Mouse (Mus musculus) hindbrain, embryonic 14.5 days (tissue): ENCODE results near the gene Akain1. TPM values are rescaled to one million over a fixed set of nuclear protein-coding genes. Genes with fewer than 3 reads are reported as not detected.
A peak's percentile ranks its signal among the peaks of the same experiment; 100 is the strongest.

Source experiments
- ATAC-seq: fragments of 200-750 bp; cut with Nextera tagmentation; 2 replicates; pipeline ENCODE4 v1.8.0; 2017; ENCODE audit warnings: moderate number of reproducible peaks, mild to moderate bottlenecking, moderate TSS enrichment, moderate library complexity; ENCODE audit not compliant: low FRiP score
- DNase-seq: peaks from one replicate; pipeline ENCODE4 v3.0.0-alpha.2; 2015; ENCODE audit warnings: low spot score
- H3K27ac ChIP-seq: fragments of 300-500 bp; sonication (generic); 2 replicates; pipeline ENCODE4 v1.5.1; 2014; ENCODE audit warnings: mild to moderate bottlenecking, moderate library complexity
- H3K27me3 ChIP-seq: fragments of 300-500 bp; sonication (generic); 2 replicates; pipeline ENCODE4 v1.6.1; 2014; ENCODE audit warnings: mild to moderate bottlenecking, low read length, mixed read lengths; ENCODE audit not compliant: control insufficient read depth, insufficient read depth
- H3K36me3 ChIP-seq: fragments of 300-500 bp; sonication (generic); replicated peaks from 2 replicates; pipeline ENCODE4 v1.6.1; 2014; ENCODE audit not compliant: control insufficient read depth, insufficient read depth
- H3K4me1 ChIP-seq: fragments of 300-500 bp; sonication (generic); replicated peaks from 2 replicates; pipeline ENCODE4 v1.6.1; 2014; ENCODE audit warnings: antibody characterized with exemption, low read length, mixed read lengths; ENCODE audit not compliant: control insufficient read depth, insufficient read depth
- H3K4me2 ChIP-seq: fragments of 300-500 bp; sonication (generic); replicated peaks from 2 replicates; pipeline ENCODE4 v1.6.1; 2014; ENCODE audit warnings: mild to moderate bottlenecking, moderate library complexity
- H3K4me3 ChIP-seq: fragments of 300-500 bp; sonication (generic); replicated peaks from 2 replicates; pipeline ENCODE4 v1.5.1; 2014; ENCODE audit warnings: mild to moderate bottlenecking, low read length
- H3K9ac ChIP-seq: fragments of 300-500 bp; sonication (generic); 2 replicates; pipeline ENCODE4 v1.6.1; 2014
- H3K9me3 ChIP-seq: fragments of 300-500 bp; sonication (generic); 2 replicates; pipeline ENCODE4 v1.6.1; 2016; ENCODE audit warnings: low read length; ENCODE audit not compliant: control insufficient read depth
- WGBS: fragments of 180-500 bp; shearing (Covaris S2); extraction: QIAGEN DNeasy Blood & Tissue Kit; methylation state at CpG from one replicate; pipeline ENCODE4 v1.1.7; 2014; 5-methylcytosine and 5-hydroxymethylcytosine counted together
- polyA plus RNA-seq: library from polyadenylated mRNA; unstranded; fragments of >200 nt; fragmentation: Nextera tagmentation; extraction: Ambion mirVana; gene quantifications from 2 replicates; pipeline ENCODE4 v1.2.1, GENCODE M21; 2014

Gene Akain1
- 1.6 and 2.1 TPM in 2 replicates for polyA plus RNA-seq

DNA sequence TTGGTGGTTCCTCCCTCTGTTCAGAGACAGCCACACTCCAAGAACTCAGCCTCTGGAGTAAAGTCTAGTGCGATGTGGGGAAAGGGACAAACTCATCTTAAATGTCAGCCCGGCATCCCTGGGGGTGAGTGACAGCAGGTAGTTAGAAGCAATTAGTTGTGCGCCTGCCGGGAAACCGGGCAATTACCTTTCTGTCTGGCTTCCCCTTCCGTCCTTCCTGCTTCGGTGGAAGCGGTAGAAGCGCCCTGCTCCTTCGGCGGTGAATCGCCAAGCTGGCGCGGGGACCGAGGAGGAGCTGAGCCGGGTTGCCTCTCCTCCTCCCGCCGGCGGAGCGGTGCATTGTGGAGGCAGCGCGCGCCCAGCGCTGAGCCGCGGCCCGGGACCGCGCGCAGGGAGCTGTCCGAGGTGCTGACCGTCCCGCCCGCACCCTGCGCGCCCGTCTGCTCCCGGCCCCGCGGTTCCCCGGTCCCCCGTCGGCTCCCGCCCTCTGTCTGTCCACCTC is at the start of gene Akain1:
Gene Akain1 (plus strand): TSS at position 337 of the 502 bp plus-strand sequence.
- Histone ChIP-seq H3K36me3 (no peaks in the 10 kb centered on the region), H3K9me3 (no peaks in the 10 kb centered on the region), H3K27me3 (peaks cover 62% of the 10 kb centered on the region), H3K4me1 (no peaks in the 10 kb centered on the region; the same call in 1 of the 2 replicates), H3K27ac (no peak within 1 kb of the TSS), H3K4me2 (peak within 1 kb of the TSS; percentile 91), H3K4me3 (peak within 1 kb of the TSS; percentile 37), H3K9ac (peak within 1 kb of the TSS; percentile 35)
- DNase-seq (peak; percentile 74), ATAC-seq (peak; percentile 86)
- WGBS = 0% methylated on average over 33 of the region's 44 CpGs

GRCm38 (mm10) chr17:69396147-69397033 is 42.7 kb upstream of the Akain1 start:
- peaks cover 3% of the 10 kb centered on the region; the same call in 1 of the 2 replicates for H3K36me3 ChIP-seq
- DNase-seq = no peak
- no peak for ATAC-seq
- H3K4me3 ChIP-seq = no peak overlapping the region
- WGBS = 46% methylated on average over 15 of the region's 16 CpGs
- H3K4me2 ChIP-seq = no peak overlapping the region
- H3K9ac ChIP-seq = no peak overlapping the region
- H3K9me3 ChIP-seq = no peaks in the 10 kb centered on the region
- no peaks in the 10 kb centered on the region for H3K4me1 ChIP-seq
- H3K27me3 ChIP-seq = no peaks in the 10 kb centered on the region
- no peak overlapping the region for H3K27ac ChIP-seq

DNA sequence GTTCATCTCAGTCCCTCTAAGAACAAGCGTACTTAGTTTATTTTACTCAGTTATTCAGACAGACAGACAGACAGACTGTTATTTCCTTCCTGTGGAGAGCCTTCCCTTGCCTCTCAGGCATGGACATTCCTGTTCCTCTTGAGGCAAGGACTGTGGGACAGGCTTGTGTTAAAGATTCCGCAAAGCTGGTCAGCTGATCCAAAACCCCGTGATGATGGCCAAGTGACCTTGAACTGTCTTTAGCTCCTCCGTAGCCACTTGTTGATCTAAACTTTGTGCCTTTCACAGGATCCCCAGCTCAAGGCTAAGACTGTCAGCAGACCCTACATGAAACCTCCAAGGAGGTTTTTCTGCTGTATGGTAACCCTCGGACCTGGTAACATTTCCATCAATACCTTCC is 42.0 kb upstream of the Akain1 start:
- no peak for ATAC-seq
- H3K9me3 ChIP-seq = no peaks in the 10 kb centered on the region
- 72% methylated on average over 5 of the region's 5 CpGs for WGBS

DNA sequence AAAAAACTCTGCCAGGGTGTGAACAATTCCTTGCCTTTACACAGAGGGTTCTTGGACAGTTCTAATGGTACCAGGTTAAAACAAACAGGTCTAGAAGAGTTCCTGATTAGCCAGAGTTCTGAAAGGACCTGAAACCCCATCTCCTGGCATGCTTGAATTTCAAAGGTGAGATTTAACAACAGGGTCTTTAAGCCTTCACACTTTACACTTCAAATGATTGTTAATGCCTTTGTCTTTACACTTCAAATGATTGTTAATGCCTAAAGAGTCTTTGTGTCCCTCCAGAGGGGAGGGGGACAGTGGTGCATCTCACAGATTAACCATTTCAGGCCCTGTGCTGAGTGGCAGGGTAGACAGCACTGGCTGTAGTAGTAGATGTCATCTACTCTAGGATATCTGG is 41.0 kb upstream of the Akain1 start:
- no peak overlapping the region for H3K4me3 ChIP-seq
- H3K27ac ChIP-seq = no peak overlapping the region
- no peaks in the 10 kb centered on the region for H3K36me3 ChIP-seq
- H3K27me3 ChIP-seq = no peaks in the 10 kb centered on the region
- no peak overlapping the region for H3K4me2 ChIP-seq
- no peaks in the 10 kb centered on the region for H3K4me1 ChIP-seq
- ATAC-seq = no peak
- no peak for DNase-seq
- no peaks in the 10 kb centered on the region for H3K9me3 ChIP-seq
- H3K9ac ChIP-seq = no peak overlapping the region

More for the DNA sequence above, 42.0 kb upstream of the Akain1 start:
- no peak overlapping the region for H3K4me3 ChIP-seq
- no peak overlapping the region for H3K9ac ChIP-seq
- H3K4me2 ChIP-seq = no peak overlapping the region
- H3K27ac ChIP-seq = no peak overlapping the region
- H3K36me3 ChIP-seq = no peaks in the 10 kb centered on the region
- H3K27me3 ChIP-seq = no peaks in the 10 kb centered on the region
- DNase-seq = no peak
- H3K4me1 ChIP-seq = no peaks in the 10 kb centered on the region

DNA sequence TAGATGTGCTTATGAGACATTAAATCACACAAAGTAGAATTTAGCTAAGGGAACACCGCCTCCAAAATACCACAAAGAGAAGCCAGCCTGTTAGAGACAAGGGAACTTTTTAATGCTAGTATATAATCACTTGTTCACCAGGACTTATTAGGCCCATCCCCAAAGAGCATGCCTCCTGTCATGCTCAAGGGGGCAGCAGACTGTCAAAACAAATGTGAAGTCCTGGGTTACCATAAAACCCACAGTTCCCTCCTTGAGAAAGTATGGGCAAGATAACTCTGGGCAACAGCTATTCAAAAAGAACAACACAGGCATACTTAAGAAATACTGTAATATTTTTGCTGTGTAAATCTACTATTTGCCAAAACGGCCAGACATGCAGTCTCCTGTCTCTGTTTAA is 38.0 kb upstream of the Akain1 start:
- no peak for ATAC-seq
- H3K4me2 ChIP-seq = no peak overlapping the region
- no peaks in the 10 kb centered on the region for H3K4me1 ChIP-seq
- no peak overlapping the region for H3K9ac ChIP-seq
- 79% methylated on average over 2 of the region's 2 CpGs for WGBS
- DNase-seq = no peak
- no peak overlapping the region for H3K27ac ChIP-seq
- H3K36me3 ChIP-seq = no peaks in the 10 kb centered on the region
- no peaks in the 10 kb centered on the region for H3K27me3 ChIP-seq
- H3K9me3 ChIP-seq = no peaks in the 10 kb centered on the region; the same call in 1 of the 2 replicates
- H3K4me3 ChIP-seq = no peak overlapping the region

GRCm38 (mm10) chr17:69416163-69416562 is 23.0 kb upstream of the Akain1 start:
- no peak for DNase-seq
- H3K27me3 ChIP-seq = no peaks in the 10 kb centered on the region
- no peak for ATAC-seq
- peak overlapping the region; percentile 60 for H3K4me2 ChIP-seq
- no peak overlapping the region for H3K27ac ChIP-seq
- H3K9me3 ChIP-seq = no peaks in the 10 kb centered on the region
- H3K4me1 ChIP-seq = peaks cover 14% of the 10 kb centered on the region
- H3K9ac ChIP-seq = peak overlapping the region; percentile 68; the same call in 1 of the 2 replicates
- peak overlapping the region; percentile 53; the same call in 1 of the 2 replicates for H3K4me3 ChIP-seq
- no peaks in the 10 kb centered on the region for H3K36me3 ChIP-seq

- H3K4me2 ChIP-seq = peak overlapping the region; percentile 71
- H3K9me3 ChIP-seq = no peaks in the 10 kb centered on the region
- WGBS = under 1% methylated on average over 56 of the region's 56 CpGs
- H3K36me3 ChIP-seq = no peaks in the 10 kb centered on the region
- ATAC-seq (peak; percentile 100), DNase-seq (peak; percentile 96)
- H3K4me3 ChIP-seq = peak overlapping the region; percentile 53
- peak overlapping the region; percentile 68 for H3K9ac ChIP-seq
- peaks cover 14% of the 10 kb centered on the region for H3K4me1 ChIP-seq
- H3K27ac ChIP-seq = peak overlapping the region; percentile 96
- no peaks in the 10 kb centered on the region for H3K27me3 ChIP-seq
Measured at GRCm38 (mm10) chr17:69416920-69417661, 22.0 kb upstream of the Akain1 start.

DNA sequence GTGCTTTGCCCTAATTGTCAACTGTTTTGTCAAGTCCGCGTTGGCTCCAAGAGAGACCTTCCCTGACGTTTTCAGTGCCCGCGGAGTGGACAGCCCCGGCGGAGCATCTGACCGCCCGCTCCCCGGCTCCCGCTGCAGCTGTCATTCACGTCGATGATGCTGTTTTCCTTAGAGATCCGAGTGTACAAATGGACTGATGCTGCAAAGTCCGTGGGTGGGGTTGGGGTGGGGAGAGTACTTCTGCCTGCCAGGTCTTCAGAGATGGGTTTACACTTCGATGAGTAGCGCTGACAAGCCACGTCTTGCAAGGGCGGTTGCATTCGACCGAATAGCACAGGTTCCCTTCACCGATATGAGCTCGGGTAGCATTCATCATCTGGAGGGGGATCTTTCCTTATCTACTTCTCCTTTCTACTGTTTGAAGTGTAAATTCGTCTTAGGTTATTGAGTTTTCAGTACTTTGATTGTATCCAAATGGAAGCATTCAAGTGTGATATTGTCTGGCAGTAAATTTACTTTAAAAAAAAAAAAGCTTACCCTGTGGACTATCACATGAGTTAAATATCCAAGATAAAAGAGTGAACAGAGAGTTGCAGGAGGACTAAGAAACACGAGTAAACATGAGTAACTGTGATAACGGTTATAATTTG is 21.3 kb upstream of the Akain1 start:
- peak overlapping the region; percentile 96 for H3K27ac ChIP-seq
- no peak for ATAC-seq
- peak overlapping the region; percentile 53 for H3K4me3 ChIP-seq
- 3% methylated on average over 26 of the region's 26 CpGs for WGBS
- no peaks in the 10 kb centered on the region for H3K9me3 ChIP-seq
- H3K9ac ChIP-seq = peak overlapping the region; percentile 68
- peak overlapping the region; percentile 71 for H3K4me2 ChIP-seq
- no peak for DNase-seq
- no peaks in the 10 kb centered on the region for H3K36me3 ChIP-seq
- H3K4me1 ChIP-seq = peaks cover 14% of the 10 kb centered on the region
- no peaks in the 10 kb centered on the region for H3K27me3 ChIP-seq

- Histone ChIP-seq H3K36me3 (no peaks in the 10 kb centered on the region), H3K9ac (no peak overlapping the region), H3K27ac (no peak overlapping the region), H3K27me3 (no peaks in the 10 kb centered on the region), H3K4me1 (peaks cover 10% of the 10 kb centered on the region), H3K9me3 (no peaks in the 10 kb centered on the region), H3K4me2 (no peak overlapping the region), H3K4me3 (no peak overlapping the region)
- whole genome bisulfite sequencing = 2% methylated on average over 1 of the region's 1 CpGs
- ATAC-seq (no peak), DNase-seq (peak; percentile 64)
Measured at GRCm38 (mm10) chr17:69421592-69421991, 17.5 kb upstream of the Akain1 start.
